Mouse (Mus musculus) left cerebral cortex, adult 9 months (tissue): Measurements from ENCODE around the gene Igf2bp1.

ENCODE experiments used
- DNase-seq, 2 experiments: peaks; one replicate each; pipeline ENCODE4 v3.0.0; 2022; ENCODE audit warnings: low spot score in 2 of 2

The Igf2bp1 gene

GRCm38 (mm10) chr11:96005403-96006271 is at the start of gene Igf2bp1:
Igf2bp1 (minus strand) TSS chr11:96005940.
- no peak for DNase-seq

- DNase-seq, result no peak
Measured at GRCm38 (mm10) chr11:96050854-96051253, 45.1 kb upstream of the Igf2bp1 start.

- no peak for DNase-seq
Measured at GRCm38 (mm10) chr11:96049939-96050338, 44.2 kb upstream of the Igf2bp1 start.

GRCm38 (mm10) chr11:96047469-96048373 is 42.0 kb upstream of the Igf2bp1 start:
- no peak for DNase-seq

- no peak for DNase-seq
Measured at GRCm38 (mm10) chr11:96046793-96047192, 41.1 kb upstream of the Igf2bp1 start.

- DNase-seq, result no peak
Measured at GRCm38 (mm10) chr11:96046028-96046427, 40.3 kb upstream of the Igf2bp1 start.

GRCm38 (mm10) chr11:96044803-96045567 is 39.2 kb upstream of the Igf2bp1 start:
- DNase-seq, result no peak

- DNase-seq, result no peak
Measured at GRCm38 (mm10) chr11:96038560-96038959, 32.8 kb upstream of the Igf2bp1 start.

- DNase-seq, result no peak
Measured at GRCm38 (mm10) chr11:96037499-96037898, 31.8 kb upstream of the Igf2bp1 start.

GRCm38 (mm10) chr11:96035133-96035532 is 29.4 kb upstream of the Igf2bp1 start:
- peak in 1 of 2 experiments; percentile 25 for DNase-seq

- DNase-seq, result peak; percentile 77 to 95
Measured at GRCm38 (mm10) chr11:96034596-96035052, 28.9 kb upstream of the Igf2bp1 start, which contains the start of gene Snf8. Snf8 (plus strand) TSS chr11:96034885.

GRCm38 (mm10) chr11:96034116-96034515 is 28.4 kb upstream of the Igf2bp1 start:
- no peak for DNase-seq

- no peak for DNase-seq
Measured at GRCm38 (mm10) chr11:96033264-96033663, 27.5 kb upstream of the Igf2bp1 start.

- DNase-seq, result no peak
Measured at GRCm38 (mm10) chr11:96031701-96032100, 26.0 kb upstream of the Igf2bp1 start.

GRCm38 (mm10) chr11:96030571-96030970 is 24.8 kb upstream of the Igf2bp1 start:
- no peak for DNase-seq

- DNase-seq, result no peak
Measured at GRCm38 (mm10) chr11:96028130-96028529, 22.4 kb upstream of the Igf2bp1 start.

GRCm38 (mm10) chr11:96020622-96021021 is 14.9 kb upstream of the Igf2bp1 start:
- DNase-seq, result no peak

- DNase-seq, result no peak
Measured at GRCm38 (mm10) chr11:96017941-96018351, 12.2 kb upstream of the Igf2bp1 start.

GRCm38 (mm10) chr11:96015421-96015820 is 9.7 kb upstream of the Igf2bp1 start:
- DNase-seq, result no peak

- DNase-seq, result no peak
Measured at GRCm38 (mm10) chr11:96011982-96012381, 6.2 kb upstream of the Igf2bp1 start.

- DNase-seq, result no peak
Measured at GRCm38 (mm10) chr11:96008827-96009226, 3.1 kb upstream of the Igf2bp1 start.
